ENCODE assay signal across 10 mouse cellular contexts in the genomic region with DNA sequence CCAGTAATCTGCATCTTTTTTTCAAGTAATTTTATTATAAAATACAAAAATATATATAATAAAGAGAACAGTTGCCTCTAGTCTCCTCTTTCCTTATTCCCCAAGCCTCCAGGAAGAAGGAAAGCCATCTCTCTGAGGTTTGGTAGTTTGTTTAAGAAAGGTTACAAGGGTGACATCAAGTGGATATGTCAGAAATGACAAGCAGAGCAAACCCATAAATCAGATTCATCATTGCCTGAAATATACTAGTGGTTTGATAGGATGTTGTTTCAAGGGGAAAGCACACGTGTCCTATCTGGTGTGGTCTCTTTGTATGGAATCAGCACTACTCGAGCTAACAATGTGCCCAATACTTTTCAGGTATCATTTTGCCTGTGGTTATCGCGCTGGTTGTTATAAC.
A peak's percentile ranks its signal among the peaks of the same experiment; 100 is the strongest.
DNase-seq lines count a peak whose midpoint lies in the region; ATAC-seq lines count a peak whose summit lies in the region.
"Had no signal": no experiment of that assay in that cellular context is flagged by ENCODE, and none has a peak within 500 bp of the region (broad histone marks: within the 10 kb centered on the region; RNA-seq: fewer than 3 reads in every experiment).

No protein-coding gene starts in this region.

- no peak overlapping the region for H3K4me3 ChIP-seq in kidney, embryonic 14.5 days (ENCODE audit: low read length)
- H3K4me3 ChIP-seq: heart, embryonic 13.5 days; liver, embryonic 15.5 days had no signal

- WGBS in kidney, embryonic 14.5 days, result 71% methylated on average over 4 of the region's 4 CpGs

- H3K36me3 ChIP-seq in kidney, embryonic 14.5 days (ENCODE audit: control insufficient read depth, insufficient read depth, low read length), result no peaks in the 10 kb centered on the region
- H3K36me3 ChIP-seq: heart, embryonic 13.5 days; liver, embryonic 15.5 days had no signal

- H3K4me1 ChIP-seq in kidney, embryonic 14.5 days (ENCODE audit: control insufficient read depth, insufficient read depth, low read length), result no peaks in the 10 kb centered on the region
- H3K4me1 ChIP-seq: liver, embryonic 15.5 days had no signal

- DNase-seq in kidney, adult 9 months, result peak; percentile 35
- no peak for DNase-seq in kidney, adult 18-20 months
- DNase-seq in ES-CJ7 (ENCODE audit: low read depth, low spot score), result peak; percentile 13
- DNase-seq in brain, embryonic 18.5 days (ENCODE audit: low read depth, low spot score), result peak; percentile 51
- DNase-seq in frontal cortex, postnatal 25 days (ENCODE audit: low spot score in 2 of 2), result no peak
- no peak for DNase-seq in kidney, postnatal 25 days

- H3K9me3 ChIP-seq in kidney, embryonic 14.5 days (ENCODE audit: control insufficient read depth, low read length), result no peaks in the 10 kb centered on the region
- H3K9me3 ChIP-seq: heart, embryonic 13.5 days; liver, embryonic 15.5 days had no signal

- no peak overlapping the region for H3K4me2 ChIP-seq in kidney, embryonic 14.5 days (replicated peaks; ENCODE audit: low read depth, low read length)
- H3K4me2 ChIP-seq: heart, embryonic 13.5 days; liver, embryonic 15.5 days had no signal

- ATAC-seq in megakaryocyte, adult 5-6 weeks (ENCODE audit: poor library complexity, severe bottlenecking), result peak; percentile 24; the same call in 1 of the 2 replicates
- ATAC-seq in kidney, embryonic 14.5 days (ENCODE audit: low FRiP score, low TSS enrichment), result no peak

- no peak overlapping the region for H3K27ac ChIP-seq in kidney, embryonic 14.5 days (ENCODE audit: low read depth, low read length)
- H3K27ac ChIP-seq: heart, embryonic 13.5 days; liver, embryonic 15.5 days had no signal

- no peak overlapping the region for H3K9ac ChIP-seq in kidney, embryonic 14.5 days (ENCODE audit: low read depth, low read length)
- H3K9ac ChIP-seq: heart, embryonic 13.5 days; liver, embryonic 15.5 days had no signal

- no peaks in the 10 kb centered on the region for H3K27me3 ChIP-seq in kidney, embryonic 14.5 days (ENCODE audit: control insufficient read depth, insufficient read depth, low read length)
- H3K27me3 ChIP-seq: heart, embryonic 13.5 days; liver, embryonic 15.5 days had no signal

Comparison
In these comparisons a context has a peak if more than half of its experiments do, and no peak if none do; other contexts are left out.
1. DNase-seq: peak in kidney, adult 9 months (single experiment), ES-CJ7 (single experiment) and brain, embryonic 18.5 days (single experiment); none in kidney, adult 18-20 months (single experiment), frontal cortex, postnatal 25 days (0 of 2) and kidney, postnatal 25 days (0 of 2).